Mouse (Mus musculus): ENCODE data around the gene Pnp.
"Not testable (repeated sequence)": the region's sequence is repeated elsewhere in the genome, so short reads cannot be mapped to it uniquely, and the experiment has no call there.

The Pnp gene

DNA sequence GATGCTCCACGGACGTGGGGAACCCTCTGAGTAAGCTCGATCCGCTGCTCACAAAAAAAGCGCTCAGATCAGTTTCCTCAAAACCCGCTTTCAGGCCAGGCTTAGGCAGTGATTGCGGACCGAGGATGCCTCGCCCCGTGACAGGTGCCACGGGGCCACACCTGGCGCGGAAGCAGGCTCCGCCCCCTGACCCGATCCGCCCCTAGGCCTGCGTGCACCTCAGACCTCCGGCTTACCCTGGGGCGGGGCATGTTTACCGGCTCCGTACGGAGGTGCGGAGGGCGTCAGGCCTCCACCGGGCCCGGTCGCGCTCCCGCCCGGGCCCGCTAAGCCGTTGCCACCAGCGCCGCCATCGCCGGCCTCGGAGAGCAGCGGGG lies 517 bp upstream of the Pnp start:
- no peak for DNase-seq (ENCODE audit: low spot score in 2 of 2)

DNA sequence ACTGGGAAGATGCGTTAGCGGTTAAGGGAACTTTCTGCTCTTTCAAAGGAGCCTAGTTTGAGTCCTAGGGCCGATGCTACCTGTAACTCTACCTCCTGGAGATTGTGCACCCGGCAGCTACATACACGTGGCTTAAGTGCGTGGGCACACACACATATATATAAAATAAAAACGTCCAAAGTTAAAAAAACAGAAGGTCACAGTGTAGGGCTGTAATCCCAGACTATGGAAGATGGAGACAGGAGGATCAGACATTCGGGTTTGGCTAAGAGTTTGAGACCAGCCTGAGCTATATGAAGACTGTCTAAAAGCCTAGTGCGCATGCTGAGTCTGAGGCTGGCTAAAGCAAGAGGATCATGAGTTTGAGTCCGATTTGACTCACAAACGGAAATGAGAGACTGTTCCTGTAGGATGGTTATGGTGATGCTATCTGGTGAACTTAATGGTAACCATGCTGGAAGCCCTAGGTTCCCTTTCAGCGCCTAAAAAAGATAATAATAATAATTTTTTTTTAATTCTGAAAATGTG lies 675 bp downstream of the Pnp start:
- no peak for DNase-seq (ENCODE audit: low spot score in 2 of 2)

DNA sequence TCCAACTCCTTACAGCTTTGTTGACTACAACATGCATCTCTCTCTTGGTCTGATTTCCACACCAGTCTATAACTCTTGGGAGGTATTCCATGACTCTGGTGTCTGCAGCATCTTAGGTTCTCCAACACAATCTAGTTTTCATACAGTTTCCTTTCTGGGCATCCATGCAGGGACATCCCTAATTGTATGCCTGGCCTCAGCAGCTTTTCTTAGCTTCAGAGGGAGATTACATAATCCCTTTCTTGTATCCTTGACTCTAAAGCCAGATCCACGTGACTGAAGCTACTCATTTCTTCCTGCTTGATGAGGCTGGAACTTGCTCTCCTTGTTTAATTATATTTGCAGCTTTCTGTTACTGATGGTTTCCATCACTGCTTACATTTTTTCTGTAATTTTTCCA lies 5.8 kb downstream of the Pnp start:
- DNase-seq (ENCODE audit: low spot score in 2 of 2): no peak

DNA sequence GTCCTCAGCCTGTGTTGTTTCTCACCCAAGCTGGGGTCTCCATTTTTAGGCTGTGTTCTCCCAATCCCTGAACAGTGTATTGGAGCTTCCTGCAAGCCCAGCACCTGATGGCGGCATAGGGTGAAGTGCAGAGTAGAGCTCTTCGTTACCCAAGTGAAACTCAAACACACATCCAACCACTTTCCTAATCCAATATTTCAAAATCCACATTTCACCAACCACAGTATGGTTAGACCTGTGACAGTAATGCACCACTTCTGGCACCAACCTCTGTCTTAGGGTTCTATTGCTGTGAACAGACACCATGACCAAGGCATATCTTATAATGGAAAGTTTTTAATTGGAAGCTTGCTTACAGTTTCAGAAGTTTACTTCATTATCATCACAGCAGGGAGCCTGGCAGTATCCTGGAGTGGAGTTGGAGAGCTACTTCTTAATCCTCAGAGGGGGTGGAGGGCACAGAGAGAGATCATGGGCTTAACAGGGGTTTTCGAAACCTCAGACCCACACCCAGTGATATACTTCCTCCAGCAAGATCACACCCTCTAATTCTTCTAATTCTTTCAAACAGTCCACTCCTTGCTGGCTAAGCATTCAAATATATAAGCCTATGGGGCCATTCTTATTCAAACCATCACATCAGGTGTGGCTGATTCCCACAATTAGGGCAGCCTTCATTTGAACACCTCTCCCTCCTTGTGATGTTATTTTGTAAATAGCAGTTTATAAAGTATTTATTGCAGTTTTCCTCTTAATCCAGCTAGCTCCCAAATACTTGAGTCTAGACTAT lies 7.4 kb downstream of the Pnp start:
- DNase-seq (ENCODE audit: low spot score in 2 of 2): no peak

DNA sequence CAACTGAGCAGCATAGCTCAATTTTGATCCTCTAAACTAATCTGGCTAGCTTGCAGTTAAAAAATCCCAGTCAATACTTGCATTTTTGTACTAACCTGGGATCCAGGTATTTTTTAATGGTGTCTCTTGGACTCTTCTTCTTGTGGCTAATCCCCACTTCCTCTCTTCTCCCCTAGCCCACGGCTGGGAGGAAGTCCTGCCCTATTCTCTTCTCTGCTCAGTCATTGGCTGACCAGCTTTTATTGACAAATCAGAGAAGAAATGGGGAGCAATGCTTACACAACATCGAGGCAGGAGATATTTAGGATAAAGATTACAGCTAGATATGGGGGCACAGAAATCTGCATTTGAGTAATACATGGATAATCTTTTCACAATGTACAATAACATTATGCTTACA lies 8.1 kb downstream of the Pnp start:
- no peak for DNase-seq (ENCODE audit: low spot score in 2 of 2)

DNA sequence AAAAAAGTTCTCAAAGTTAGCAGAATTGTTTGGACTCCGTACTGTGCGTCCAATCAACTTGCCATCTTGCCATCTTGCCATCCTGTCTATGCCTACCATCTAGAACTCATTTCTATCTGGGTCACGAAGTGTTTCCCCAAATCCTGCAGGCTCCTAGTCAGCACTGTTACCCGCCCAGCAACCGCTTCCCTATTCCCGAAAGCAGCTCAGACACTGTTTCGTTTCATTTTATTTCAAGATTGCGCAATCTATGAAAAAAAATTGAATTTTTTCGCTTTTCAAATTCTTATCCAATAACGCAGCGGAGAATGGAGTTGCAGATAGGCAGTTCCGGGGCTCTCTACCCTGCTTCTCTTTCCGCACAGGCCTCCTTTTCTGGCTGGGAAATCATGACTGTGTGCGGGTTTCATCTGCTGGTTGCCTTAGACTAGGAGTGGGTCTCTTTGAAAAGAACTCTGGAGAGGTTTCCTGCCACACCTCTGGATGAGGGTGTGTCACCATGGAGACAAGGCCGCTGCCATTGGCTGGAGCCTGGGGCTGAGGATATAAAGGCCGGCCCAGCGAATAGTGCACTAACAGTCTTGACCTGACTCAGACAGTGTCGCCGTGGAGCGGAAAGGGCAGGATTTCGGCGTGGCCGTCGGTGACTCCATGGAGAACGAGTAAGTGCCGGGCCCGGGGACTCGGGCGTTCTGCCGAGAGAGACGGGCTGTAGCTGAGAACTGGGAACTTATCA lies 13.2 kb downstream of the Pnp start, which contains the start of gene Gm49342:
Gene Gm49342, plus strand, starts transcription at position 586 of the 736 bp plus-strand sequence.
- peak; percentile 88 to 89 for DNase-seq (ENCODE audit: low spot score in 2 of 2)

DNA sequence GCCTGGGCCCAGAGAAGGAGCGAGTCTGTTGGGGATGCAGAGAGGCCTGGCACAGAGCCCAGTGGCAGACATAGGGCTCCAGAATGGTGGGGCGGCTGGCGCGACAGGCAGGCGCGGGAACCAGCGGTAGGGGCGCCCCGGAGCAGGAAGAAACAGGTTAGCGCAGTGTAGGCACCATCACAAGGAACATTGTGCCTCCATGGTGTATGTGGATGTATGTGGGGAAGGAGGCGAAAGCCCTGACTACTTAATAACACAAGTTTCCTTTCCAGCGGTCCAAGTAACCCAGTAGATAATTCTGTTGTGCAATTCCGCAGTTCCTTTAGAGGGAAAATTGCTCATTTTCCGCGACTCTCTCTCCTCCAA lies 13.8 kb downstream of the Pnp start:
- DNase-seq (ENCODE audit: low spot score in 2 of 2): not testable (repeated sequence)

DNA sequence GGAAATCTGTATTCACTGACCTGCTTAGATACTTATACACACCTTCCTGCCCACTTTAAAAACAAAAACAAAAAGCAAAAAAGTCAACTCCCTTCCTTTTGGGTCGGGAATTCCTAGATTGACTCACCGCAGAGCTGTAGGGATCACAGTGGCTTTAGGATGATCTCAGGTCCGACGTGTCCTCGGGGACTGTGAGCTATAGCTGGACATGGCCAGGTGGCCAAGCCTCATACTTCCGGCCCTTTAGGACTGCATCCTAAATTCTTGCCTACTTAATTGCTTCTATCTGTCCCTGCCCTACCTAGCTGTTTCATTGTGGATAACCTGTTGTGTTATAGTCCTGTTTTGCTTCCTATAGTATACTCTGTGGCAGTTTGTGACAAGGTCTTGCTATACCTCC lies 14.2 kb downstream of the Pnp start:
- DNase-seq (ENCODE audit: low spot score in 2 of 2): not testable (repeated sequence)

DNA sequence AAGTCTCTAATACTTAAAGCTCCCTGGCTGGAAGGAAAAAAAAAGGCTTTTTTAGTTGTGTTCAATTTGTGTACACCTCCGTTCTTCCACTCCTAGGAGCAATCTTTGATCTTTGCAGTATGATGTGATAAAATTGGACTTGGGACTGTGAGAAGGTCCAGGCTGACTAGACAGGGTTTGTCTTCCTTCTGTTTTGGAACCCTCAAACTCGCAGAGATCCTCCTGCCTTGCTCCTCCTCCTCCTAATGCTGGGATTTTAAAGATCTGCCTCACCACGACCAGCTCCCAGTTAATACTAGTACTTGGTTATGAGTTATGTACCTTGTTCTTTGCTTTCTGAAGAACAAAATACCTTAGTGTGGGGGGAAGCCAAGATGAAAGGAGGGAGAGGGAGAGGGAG lies 14.6 kb downstream of the Pnp start:
- DNase-seq (ENCODE audit: low spot score in 2 of 2): not testable (repeated sequence)

DNA sequence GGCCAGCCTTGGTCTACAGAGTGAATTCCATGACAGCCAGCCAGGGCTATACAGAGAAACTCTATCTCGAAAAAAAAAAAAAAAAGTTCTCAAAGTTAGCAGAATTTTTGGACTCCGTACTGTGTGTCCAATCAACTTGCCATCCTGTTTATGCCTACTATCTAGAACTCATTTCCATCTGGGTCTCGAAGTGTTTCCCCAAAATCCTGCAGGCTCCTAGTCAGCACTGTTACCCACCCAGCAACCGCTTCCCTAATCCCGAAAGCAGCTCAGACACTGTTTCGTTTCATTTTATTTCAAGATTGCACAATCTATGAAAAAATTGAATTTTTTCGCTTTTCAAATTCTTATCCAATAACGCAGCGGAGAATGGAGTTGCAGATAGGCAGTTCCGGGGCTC lies 24.6 kb downstream of the Pnp start:
- no peak for DNase-seq (ENCODE audit: low spot score in 2 of 2)

DNA sequence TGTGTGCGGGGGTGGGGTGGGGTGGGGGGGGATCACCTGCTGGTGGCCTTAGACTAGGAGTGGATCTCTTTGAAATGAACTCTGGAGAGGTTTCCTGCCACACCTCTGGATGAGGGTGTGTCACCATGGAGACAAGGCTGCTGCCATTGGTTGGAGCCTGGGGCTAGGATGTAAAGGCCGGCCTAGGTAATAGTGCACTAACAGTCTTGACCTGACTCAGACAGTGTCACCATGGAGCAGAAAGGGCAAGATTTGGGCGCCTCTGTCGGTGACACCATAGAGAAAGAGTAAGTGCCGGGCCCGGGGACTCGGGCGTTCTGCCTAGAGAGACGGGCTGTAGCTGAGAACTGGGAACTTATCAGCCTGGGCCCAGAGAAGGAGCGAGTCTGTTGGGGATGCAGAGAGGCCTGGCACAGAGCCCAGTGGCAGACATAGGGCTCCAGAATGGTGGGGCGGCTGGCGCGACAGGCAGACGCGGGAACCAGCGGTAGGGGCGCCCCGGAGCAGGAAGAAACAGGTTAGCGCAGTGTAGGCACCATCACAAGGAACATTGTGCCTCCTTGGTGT lies 25.1 kb downstream of the Pnp start, which contains the start of gene Pnp2:
Gene Pnp2, plus strand, starts transcription at position 51 of the 567 bp plus-strand sequence.
- peak; percentile 45 to 56 for DNase-seq (ENCODE audit: low spot score in 2 of 2)

DNA sequence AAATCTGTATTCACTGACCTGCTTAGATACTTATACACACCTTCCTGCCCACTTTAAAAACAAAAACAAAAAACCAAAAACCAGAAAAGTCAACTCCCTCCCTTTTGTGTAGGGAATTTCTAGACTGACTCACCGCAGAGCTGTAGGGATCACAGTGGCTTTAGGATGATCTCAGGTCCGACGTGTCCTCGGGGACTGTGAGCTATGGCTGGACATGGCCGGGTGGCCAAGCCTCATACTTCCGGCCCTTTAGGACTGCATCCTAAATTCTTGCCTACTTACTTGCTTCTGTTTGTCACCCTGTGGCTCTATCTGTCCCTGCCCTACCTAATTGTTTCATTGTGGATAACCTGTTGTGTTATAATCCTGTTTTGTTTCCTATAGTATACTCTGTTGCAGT lies 25.8 kb downstream of the Pnp start:
- DNase-seq (ENCODE audit: low spot score in 2 of 2): not testable (repeated sequence)

DNA sequence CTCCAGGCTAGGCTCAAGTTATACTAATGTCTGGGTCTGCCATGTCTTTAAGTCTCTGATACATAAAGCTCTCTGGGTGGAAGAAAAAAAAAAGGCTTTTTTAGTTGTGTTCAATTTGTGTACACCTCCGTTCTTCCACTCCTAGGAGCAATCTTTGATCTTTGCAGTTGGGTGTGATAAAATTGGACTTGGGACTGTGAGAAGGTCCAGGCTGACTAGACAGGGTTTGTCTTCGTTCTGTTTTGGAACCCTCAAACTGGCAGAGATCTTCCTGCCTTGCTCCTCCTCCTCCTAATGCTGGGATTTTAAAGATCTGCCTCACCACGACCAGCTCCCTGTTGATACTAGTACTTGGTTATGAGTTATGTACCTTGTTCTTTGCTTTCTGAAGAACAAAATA lies 26.3 kb downstream of the Pnp start:
- not testable (repeated sequence) for DNase-seq (ENCODE audit: low spot score in 2 of 2)

DNA sequence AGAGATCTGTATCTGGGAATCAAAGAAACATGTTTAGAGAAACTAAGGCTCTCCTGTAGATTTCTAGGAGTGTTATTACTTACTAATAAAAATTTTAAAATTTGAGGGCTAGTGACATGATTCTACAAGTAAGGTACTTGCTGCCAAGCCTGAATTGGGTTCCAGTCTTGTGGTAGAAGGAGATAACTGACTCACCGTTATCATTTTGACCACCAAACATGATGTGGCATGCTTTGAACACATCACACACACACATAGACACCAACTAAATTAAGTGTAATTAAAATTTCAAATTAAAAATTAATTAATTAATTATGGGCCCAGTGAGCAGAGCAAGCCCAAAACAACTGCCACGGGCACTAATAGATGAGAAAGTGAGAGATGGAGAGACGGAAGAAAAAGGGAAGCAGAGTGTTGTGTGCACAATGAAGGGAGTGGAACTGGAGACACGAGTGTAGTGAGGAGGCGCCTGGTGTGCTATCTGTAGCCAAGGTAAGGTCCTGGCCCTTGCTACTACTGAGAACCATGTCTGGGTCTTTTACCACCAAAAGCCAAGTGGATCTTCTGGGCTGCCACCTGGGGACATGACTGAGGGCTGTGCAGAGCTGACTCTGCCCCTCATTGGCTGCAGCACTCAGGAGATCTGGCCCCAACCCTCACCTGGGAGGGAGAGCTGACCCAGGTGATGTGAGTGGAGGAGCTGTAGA lies 27.6 kb downstream of the Pnp start:
- not testable (repeated sequence) for DNase-seq (ENCODE audit: low spot score in 2 of 2)

DNA sequence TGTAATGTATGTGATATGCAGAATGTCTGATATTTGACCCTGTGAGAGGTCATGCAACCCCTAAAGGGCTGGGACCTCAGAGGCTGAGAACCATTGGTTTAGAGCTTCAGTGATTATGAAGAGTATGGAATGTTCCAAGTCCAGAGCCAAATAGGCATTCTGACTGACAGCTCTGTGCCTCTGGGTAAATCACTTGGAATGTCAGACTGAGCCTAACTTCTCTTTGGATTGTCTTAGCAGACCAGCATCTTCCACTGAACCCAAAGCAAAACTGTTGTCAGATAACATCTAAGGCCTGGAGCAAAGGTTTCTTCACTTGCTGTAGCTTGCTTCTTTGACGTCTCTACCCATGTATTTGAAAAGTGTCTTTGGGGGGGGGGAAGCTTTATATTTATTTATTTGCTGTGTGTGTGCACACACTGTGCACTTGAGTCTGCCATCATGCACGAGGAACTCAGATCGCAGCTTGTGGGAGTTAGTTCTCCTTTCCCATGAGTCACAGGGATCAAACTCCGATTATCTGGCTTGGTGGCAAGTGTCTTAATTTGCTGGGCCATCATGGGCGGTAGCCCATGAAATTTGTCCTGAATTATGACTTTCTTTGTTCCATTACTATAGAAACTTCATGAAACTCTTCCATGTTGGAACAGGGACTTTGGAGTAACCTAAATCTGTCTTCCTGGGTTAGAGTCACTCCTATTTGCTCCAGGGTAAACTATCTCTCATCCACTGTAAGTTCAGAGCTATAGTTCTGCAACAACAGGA lies 37.5 kb downstream of the Pnp start:
- DNase-seq (ENCODE audit: low spot score in 2 of 2): no peak

DNA sequence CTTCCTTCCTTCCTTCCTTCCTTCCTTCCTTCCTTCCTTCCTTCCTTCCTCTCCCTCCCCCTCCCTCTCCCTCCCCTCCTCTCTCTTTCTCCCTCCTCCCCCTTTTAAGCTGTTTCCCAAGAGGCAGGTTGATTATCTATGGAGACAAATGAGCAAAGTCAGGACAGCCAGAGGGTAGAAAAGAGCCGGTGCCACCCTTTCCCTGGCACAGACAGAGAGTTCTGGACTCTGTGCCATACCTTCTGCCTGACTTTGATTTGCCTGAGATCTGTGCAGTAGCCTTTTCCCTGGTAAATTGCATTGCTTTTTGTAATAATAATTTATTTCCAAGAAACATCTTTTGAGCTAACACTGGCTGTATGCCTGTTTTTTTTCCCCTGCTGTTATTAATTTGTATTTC lies 38.2 kb downstream of the Pnp start:
- no peak for DNase-seq (ENCODE audit: low spot score in 2 of 2)

DNA sequence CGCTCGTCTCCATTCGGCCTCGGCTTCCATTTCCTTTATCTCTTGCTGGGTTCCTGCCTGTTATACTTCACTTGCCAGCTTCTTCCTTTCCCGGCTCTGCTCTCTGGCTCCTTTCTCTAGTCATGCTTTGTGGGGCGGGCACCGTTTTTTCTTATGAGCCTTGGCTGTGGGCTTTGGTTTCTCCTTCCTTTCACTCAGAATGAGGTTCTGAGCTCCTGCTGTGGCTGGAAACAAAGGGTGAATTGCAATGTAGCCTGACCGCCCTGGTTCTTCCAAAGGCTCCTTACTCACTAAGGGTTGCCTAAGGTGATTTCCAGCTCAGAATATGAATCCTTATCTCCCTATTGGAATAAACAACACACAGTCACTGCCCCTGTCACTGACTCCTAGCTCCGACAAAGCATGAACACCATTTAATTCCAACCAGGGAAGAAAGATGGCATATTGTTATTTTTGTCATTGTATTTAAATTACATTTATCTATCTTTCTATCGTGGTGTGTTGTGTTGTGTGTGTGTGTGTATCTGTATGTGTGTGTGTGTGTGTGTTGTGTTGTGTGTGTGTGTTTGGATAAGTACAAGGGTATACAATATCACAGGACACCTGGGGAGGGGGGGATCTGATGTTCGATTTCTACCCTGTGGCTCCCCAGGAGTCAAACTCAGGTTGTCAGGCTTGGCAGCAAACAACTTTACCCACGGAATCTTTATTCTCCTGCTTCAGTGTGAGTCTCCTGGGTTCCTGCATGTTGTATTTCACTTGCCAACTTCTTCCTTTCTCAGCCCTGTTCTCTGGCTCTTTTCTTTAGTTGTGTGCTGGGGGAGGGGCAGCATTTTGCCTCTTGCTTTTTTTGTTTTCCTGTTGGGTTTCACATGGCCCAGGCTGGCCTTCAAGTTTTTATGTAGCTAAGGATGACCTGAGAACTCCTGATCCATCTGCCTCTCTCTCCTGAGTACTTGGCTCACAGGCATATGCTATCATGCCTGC lies 39.0 kb downstream of the Pnp start:
- DNase-seq (ENCODE audit: low spot score in 2 of 2): peak; percentile 37 to 38

DNA sequence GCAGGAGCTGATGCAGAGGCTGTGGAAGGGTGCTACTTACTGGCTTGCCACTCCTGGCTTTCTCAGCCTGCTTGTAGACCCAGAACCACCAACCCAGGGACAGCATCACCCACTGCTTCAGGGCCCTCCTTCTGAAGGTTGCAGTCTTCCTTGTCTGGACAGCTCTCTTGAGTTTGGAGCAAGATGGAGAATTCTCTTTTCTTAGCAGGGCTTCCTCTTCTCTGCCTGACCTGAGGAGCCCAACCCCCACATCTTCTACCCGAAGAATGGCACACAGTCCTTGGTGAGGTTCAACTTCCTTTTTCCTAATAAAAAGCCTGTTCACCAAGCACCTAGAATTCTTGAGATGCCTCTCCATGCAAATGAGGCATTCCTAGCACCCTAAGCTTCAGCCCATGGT lies 39.9 kb downstream of the Pnp start:
- DNase-seq (ENCODE audit: low spot score in 2 of 2): no peak

DNA sequence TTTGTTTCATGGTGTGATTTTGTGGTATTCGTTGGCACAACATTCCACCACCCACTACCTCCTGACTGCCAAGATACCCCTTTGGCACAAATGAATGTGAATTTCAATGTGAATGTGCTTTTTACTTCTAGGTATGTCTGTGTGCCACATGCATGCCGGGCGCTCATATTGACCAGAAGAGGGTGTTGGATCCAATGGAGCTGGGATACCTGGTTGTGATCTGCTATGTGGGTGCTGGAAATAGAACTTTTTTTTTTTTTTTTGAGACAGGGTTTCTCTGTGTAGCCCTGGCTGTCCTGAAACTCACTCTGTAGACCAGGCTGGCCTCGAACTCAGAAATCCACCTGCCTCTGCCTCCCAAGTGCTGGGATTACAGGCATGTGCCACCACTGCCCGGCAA lies 42.2 kb downstream of the Pnp start:
- not testable (repeated sequence) for DNase-seq (ENCODE audit: low spot score in 2 of 2)

DNA sequence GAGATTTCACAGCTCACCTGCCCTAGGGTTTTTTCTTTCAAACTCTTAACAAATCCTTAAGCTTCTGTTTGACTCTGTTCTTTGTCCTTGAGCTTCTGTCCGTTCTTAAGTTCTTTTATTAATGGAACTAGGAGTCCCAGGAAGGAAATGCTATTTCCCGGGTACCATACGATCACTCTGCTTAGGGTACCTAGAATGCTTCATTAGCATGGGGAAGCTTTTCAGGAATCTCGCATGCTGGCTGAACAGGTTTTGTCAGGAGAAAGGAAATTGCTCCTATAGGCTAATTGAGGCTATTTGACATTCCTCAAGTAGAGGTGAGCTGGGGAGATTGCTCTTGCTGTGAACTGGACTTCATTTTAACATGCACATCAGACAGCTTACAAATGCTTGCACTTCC lies 42.8 kb downstream of the Pnp start:
- DNase-seq (ENCODE audit: low spot score in 2 of 2): no peak
